Mouse (Mus musculus) urinary bladder, adult 2 months (tissue): ENCODE measurements around the gene Esyt3. TPM values are rescaled to one million over a fixed set of nuclear protein-coding genes. Genes with fewer than 3 reads are reported as not detected.

Experiments
- DNase-seq: peaks from one replicate; pipeline ENCODE4 v3.0.0; 2022; ENCODE audit warnings: low spot score
- polyA plus RNA-seq: library from polyadenylated mRNA; depleted of rRNA; stranded (reverse); fragments of >200 nt; gene quantifications from 2 replicates; pipeline ENCODE4 v1.2.3, GENCODE M21; 2012; rRNA removed

Gene Esyt3
- 5.3 and 8.2 TPM in 2 replicates for polyA plus RNA-seq

DNA sequence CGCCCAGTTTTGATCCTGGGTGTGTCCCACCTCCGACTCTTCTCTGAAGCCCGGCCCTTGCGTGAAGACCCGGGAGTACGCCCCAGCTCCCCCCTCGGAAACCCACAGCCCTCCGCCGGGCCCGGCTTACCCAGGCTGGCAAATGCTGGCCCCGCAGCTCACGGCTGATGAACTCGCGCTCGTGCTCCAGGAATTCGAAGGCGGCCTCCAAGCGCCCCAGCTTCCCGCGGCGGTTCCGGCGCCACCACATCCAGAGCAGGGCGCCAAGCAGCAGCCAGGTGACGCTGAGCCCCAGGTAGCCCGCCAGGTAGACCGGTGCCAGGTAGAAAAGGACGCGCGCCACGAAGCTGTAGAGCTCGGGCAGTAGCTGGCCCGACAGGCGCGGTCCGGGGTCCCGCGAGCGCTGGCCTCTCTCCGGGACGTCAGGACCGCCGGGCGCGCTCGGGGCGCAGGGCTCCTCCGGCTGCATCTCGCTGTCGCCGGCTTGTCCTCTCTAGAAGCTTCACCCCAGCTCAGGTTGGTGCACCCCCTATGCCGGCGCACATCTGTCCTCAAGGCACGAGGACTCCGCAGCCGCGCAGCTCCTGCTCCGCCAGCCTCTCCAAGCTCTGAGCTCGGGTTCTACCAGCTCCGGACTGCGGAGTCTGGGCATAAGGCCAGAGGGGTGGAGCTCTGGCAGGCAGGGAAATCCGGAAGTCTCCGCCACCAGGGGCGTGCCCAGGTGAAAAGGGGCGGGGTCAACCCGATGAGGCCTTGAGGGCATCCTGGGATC is at the start of gene Esyt3:
Gene Esyt3 (minus strand): TSS at position 637 of the 772 bp plus-strand sequence.
- DNase-seq, result peak; percentile 54

DNA sequence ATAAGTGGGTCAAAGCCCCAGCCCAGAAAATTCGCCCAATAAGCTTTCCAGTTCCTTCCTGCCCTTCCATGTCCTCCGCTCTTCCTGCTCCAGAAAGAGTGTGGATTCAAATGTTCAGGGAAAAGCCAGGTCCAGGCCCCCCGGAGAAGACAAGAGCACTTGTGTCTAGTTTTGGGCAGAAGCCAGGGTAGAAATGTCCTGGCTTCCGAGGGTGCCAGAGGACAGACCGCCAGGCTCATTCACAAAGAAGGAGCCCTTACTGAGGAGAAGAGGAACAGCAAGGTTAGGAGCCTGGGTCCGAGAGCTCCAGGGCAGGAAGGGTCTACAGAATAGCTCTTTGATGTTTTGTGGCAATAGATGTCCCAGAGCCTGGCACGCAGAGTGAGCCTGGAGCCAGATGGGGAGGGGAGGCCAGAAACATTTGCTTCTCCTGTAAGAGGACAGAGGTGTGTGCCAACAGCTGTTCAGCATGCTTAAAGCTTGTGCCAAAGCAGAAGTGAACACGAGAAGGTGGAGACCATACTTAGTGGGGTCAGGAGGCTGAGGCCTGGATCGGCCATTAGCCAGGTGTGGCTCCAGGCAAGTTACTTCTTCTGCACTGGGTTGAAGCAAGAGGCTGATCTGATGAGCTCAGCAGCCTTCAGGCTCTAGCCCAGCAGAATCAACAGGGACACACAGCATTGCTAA is 43.1 kb upstream of the Esyt3 start:
- DNase-seq, result no peak

DNA sequence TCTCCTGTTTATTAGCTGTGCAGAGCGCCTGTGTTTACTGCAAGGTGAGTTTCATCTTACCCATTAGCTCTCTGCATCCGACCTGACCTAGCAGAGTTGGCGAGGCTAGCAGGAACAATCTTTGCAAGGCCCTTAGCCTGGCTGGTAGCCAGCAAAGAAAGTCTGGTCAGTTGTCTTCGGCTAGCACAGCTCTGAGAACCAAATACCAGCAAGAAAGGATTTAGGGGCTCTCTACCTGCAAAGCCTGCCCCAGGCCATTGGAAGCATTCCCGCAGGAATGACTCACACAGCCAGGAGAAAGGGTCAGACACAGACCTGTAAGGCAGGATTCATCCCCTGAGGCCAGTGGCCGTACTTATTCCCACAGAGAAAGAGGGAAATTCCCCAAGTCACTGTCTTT is 42.4 kb upstream of the Esyt3 start:
- no peak for DNase-seq

DNA sequence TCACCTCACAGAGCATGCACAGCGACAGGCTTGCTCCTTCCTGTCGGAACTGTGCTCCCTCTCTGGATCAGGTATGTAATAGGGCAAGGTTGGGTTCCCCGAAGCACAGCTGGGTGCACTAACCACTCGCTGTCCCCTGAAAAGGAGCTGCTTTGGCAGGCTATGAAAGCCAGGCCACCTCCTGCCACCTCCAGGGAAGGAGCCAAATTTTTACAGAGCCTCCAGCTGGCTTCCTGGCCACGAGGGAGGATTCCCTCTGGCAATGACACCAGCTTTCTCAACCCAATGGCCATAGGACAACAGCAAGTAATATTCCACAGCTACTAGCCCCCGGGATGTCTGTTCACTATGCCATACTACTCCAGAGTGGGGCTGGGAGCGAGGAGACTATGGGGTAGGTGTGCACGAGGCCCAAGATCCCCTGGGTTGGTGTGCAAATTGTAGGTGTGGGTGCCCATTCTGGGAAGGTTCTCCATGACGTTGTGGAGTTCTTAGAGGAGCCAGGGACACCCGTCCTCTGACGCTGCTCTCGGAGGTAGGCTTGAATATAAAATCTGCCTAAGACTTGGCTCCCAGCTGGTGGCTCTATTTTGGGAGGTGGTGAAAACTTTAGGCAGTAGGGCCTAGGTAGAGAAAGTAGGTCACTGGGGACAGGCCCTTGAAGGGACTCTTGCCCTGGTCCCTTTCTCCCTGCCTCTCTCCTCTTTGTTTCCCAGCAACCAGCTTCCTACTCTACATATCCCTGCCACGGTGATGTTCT is 38.9 kb upstream of the Esyt3 start:
- no peak for DNase-seq

DNA sequence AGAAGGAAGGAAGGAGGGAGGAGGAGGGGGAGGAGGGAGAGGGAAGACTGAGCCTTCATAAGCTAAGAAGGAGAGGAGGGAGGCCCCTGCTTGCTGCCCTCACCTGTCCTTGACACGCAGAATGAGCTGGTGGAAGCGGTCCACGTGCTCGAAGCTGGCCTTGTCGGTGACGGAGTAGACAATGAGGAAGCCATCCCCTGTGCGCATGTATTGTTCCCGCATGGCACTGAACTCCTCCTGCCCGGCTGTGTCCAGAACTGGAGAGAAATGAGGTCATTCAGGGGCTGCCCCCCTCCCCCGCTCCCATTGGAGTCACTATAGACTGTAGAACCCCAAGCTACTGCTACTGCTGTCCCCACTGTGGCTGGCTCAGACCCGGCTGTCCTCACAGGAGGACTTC is 36.0 kb upstream of the Esyt3 start:
- DNase-seq, result no peak

DNA sequence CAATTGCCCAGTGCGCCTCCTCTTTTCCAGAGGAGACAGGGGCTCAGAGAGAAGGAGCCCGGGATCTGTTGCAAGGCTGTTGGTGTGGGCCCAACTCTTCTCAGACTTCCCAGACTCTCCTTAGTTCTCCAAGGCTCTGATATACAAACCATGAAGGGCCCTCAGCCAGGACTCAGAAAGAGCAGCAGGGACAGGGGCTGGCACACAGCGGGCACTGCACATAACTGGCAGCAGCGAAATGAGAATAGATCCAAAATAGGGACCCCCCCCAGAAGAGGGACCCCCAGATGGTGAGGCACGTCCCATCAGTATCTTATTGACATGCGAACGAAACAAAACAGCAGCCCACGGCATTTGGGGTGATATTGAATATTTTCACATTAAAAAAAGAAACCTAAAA is 34.8 kb upstream of the Esyt3 start:
- DNase-seq, result no peak

DNA sequence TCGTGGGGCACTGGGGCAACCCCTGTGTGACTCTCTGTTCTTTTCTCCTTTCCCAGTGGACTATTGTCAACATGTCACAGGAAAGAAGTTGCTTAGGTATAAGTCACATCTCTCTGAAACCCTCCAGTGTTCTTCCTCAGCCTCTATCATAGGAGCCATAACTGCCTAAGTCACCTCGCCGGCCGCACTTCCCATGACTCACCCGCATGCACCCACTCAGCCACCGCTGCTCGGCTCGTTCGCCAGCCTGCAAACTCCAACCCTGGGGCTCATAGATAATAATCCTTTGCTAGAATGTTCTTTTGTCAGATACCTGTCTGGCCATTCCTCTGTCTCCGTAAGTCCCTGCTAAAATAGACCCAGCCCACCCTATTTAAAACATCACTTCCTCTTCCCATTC is 33.2 kb upstream of the Esyt3 start:
- no peak for DNase-seq

DNA sequence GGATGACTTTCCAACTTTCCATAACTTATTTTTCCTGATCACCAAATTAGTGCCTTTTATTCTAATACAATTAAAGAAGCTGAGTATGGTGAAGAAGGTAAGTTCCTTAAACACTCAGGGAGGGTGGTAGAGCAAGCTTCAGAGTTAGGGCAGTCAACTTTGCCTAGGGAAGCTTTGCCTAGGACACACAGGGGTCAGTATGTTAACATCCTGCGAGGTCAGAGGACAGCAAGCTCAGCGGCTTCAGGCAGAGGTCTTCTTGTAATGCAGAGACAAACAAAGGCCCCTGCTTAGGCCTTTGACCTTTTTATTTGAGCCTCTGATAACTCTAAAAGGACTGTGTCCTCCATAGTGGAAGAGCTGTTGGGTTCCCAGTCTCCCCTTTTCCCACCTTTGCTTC is 32.4 kb upstream of the Esyt3 start:
- no peak for DNase-seq

DNA sequence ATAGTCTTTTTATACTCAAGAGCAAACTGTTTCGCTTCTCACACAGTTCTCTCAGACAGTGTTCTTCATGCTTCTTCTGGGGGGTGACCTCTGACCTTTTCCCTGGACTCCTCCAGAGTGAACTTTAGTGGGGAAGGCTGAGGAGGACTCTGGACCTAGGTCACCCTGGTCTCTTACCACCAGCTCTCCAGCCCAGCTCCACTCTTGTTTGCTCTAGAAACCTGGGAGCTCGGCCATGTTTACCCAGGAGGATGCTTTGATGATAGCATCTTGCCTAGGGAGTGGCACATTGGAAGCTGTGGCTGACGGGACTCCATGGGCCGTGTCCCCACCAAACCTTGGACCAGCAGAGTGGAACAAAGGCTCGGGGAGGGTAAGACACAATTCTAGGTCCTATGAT is 31.8 kb upstream of the Esyt3 start:
- DNase-seq, result no peak

DNA sequence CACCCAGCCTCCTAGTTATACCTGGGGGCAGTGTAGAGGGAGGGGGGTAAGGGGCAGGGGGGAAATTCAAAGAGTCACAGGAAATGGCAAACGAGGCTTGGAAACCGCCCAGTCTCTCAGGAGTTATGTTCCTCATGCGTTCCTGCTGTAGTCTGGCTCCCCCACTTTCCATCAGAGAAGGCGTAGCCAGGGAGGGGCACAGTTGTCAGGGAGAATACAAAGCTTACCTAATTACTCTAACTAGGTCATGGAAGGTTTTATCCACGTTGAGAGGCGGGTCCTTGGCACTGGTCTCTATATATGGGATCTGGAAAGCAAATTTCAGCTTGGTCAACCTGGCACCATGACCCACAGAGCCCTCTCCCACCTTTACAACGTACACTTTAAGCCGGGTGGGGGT is 31.1 kb upstream of the Esyt3 start:
- no peak for DNase-seq

DNA sequence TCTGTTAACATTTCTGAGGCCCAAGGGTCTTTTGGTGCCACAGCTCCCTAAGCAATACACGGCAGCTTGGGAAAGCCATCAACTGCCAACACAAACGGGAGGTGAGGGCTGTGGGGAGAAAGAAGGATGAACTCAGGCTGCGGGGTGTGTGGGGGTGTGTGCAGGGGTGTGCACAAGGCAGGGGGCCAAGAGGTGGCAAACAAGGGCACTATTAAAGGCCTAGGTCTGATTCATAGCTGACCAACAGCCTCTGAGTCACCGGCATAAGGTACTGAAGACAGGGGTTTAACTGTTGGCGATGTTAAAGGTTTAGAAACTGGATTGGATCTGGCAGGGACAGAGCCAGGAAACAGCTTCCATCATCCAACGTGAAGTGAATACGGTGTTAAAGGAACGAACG is 30.5 kb upstream of the Esyt3 start:
- DNase-seq, result no peak

DNA sequence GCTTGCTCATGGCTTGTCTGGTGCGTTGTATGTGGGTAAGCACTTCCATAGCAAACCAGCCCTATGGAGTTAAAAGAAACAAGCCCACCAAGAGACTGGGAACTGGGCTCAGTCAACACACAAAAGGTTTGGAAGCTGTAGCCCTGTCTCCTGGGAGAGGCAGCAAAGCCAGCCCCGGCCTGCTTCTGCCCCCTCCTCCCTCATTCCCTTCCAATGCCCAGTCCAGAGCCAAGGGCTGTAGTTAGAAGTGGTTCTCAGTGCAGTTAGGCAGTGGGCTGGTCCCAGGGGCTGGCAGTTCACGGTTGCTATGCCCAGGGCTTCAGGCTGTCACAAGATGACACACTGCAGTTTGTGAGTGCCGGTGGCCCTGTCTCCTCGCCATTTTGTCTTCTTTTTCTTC is 29.7 kb upstream of the Esyt3 start:
- no peak for DNase-seq

DNA sequence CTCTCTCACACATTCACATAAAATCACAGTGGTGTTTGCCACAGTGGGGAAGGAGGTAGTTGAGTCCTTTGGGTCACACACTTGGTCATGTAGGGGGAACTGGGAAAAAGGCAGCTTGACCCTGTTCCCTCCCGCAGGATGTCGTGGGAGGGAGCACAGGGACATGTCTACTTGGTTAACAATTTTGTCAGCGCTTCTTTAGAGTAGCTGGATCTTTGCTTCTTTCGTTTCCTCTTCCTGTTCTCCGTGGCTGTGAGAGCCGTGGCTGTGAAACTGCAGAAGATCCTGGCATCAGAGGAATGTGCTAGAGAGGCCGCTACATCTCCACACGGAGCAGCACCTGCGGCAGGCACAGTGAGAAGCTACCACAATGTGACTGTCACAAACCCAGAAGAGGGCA is 24.2 kb upstream of the Esyt3 start:
- no peak for DNase-seq

DNA sequence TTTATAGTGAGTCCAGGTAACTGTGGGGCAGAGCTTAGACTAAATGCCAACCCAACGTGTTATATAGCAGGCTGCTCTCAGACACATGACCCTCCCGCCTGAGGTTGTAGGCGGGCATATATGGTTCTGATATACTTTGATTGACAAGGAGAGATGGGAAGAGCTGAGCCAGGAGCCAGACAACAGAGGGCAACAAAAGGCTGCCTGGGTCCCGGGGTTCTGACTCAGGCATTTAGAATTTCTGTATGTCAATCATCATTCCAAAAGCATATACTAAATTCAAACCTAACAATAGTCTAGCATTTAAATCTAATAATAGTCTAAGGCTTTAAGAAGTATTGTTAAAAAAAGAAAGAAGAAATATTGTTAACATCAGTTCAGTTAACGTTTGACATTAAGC is 20.8 kb upstream of the Esyt3 start:
- DNase-seq, result no peak

DNA sequence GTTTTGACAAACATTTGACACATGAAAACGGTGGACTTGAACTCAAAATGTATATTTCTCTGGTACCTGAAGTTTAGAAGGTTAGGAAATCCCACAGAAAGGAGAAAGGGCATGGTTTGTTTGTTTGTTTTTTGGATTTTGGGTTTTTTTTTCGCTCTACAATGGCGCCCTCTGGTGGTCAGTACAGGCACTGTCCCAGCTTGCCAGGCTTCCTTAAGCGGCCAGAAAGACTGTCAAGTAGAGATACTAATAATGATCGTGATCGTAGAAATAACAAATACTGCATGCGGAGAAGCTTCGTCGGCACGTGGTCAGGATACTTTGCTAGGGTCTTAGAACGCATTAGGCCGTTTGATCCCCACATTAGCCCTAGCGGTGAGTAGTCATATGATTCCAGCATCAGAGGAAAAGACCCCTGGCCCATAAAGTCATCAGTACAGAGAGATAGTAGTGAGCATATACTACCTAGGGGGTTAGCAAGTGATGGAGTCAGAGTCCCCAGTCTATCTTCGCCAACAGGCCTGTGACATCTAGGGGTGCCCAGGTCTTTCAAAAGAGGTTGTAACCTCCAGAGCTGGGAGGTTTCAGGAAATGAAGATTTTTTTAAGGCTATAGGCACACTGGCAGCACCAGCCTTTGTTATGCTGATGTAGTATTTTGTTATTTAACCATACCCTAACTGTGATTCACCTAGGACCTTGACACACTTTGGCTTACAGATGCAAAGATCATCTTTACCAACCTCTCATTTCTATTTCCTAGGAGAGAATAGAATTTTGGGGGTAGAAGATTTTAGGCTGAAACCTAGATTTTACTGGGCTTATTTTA is 18.4 kb upstream of the Esyt3 start:
- DNase-seq, result no peak

DNA sequence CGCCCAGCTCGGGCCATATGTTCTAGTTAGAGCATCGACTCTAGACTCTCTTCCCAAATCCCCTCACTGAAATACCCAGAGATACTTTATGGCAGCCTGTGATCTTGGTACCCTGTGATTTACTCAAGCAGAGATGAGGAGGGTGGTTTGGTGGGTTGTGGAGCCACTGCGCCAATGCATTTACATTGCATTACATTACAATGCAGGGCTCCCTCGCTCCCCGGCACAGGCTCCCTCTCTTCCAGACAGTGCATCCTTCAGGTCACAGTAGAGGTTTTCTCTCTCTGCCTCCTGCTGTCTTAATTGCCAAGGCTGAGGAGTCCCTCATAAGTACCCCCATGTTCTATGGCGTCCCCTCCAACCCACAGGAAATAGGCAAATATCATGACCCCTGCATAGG is 10.1 kb upstream of the Esyt3 start:
- DNase-seq, result no peak

DNA sequence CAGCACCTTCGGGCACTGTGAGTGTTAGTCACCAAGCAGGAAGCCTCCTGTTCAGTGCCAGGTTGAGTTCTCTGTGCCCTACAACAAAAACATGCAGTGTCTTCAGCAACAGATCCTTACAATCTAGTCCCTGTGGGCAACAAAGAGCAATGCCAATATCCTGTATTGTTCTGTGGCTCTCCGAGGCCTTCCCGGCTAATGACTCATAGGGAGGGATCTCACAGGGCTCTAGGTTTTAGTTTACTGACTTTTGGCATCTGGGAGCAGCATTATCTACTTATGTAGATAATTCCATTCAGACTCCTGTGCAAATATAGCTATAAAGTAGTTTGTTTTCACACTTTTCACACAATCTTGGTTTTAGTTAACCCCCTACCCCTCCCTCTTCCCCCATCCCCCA is 7.5 kb upstream of the Esyt3 start:
- no peak for DNase-seq

DNA sequence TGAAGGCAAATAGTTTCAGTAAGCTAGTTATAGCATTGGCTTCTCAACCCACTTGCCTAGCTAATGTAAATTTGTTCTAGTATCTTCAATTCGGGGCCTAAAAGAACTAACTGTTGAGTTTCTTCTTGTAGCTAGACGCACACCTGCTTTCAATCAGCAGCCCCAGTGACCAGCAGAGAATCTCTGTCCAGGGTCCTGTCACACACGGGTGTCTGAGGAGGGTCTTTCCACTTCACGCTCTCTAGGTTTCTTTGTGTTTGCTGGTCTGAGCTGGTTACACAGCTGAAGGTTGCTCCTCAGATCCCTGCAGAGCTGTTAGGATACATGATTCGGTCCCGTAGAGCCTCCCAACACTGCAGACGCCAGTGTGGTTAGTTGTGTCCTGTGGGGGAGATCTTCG is 4.7 kb upstream of the Esyt3 start:
- DNase-seq, result no peak

DNA sequence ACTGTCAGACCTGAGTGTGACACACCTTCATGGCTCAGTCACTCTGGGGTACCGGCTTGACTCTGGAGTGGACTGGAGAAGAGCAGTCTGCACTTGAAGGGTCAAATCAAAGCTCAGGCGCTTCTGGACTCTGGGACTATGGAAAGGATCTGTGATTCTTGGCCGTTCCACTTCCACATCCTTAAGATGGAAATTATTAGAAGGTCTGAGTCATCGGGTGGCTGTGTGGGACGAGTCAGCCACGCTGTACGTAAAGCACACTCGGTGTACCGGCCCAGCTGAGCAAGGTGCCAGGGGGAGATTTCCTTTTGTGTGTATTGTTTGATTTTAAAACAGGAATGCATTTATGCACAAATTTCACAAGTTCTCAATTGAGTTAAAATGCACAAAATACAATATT is 3.6 kb upstream of the Esyt3 start:
- DNase-seq, result no peak

DNA sequence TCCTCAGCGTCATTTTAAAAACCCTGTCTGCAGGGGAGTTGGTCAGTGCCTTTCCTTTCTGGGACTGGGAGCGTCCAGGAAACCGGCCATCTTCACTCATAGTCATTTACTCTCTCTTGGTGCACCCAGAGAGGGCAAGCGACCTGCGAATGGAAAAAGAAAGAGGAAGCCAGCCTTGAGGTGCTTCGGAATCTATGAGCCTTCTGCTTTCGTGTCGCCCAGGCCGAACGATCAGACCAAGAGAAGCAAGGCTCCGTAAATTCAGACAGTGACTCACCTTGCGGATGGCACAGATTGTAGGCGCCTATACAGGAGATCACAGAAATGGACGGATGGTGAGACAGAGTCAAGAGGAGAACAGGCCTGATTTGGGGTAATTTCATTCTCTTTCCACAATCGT is 655 bp upstream of the Esyt3 start:
- no peak for DNase-seq

DNA sequence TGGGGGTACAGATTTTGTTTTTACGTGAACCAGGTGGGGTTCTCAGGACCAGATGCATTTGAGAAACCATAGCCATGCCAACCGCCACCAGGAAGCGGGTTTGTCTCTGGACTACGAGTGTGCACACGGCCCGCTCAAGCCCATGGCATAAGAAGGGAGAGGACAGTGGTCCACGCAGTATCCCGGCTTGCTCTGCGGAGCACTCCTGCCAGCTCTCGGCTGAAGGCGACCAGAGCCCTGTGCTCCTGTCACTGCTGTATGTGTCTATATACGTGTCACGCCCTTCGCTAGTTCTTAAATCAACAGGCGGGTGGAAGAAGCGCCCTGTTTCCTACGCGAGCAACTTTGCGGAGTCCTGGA is 816 bp downstream of the Esyt3 start:
- DNase-seq, result no peak

DNA sequence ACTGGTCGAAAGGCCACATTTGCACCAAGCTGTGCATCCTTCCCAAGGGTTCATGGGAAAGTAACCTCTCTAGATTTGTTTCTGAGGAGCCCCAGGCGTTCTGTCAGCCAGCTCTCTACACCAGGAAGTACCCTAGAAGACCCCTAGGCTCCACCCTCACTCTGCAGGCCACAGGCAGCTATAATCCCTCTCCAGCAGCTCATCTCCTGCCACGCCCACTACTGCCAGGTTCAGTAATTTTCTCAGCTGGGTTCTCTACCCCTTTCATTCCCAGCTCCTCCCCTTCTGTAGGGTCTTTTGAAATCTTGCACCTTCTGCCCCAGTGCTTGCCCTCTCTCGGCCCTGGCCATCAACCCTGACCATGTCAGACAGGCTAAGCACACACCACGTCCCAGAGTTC is 2.4 kb downstream of the Esyt3 start:
- no peak for DNase-seq
